Mouse (Mus musculus) stomach, embryonic 16.5 days (tissue): ENCODE measurements around the gene Gabrb1. TPM values are rescaled to one million over a fixed set of nuclear protein-coding genes. Genes with fewer than 3 reads are reported as not detected.

Experiments used
- ATAC-seq: fragments of 200-750 bp; cut with Nextera tagmentation; 2 replicates; pipeline ENCODE4 v1.8.0; 2017; ENCODE audit warnings: moderate number of reproducible peaks, moderate TSS enrichment; ENCODE audit not compliant: insufficient read depth, low FRiP score
- H3K27ac ChIP-seq: fragments of 300-500 bp; sonication (generic); 2 replicates; pipeline ENCODE4 v1.5.1; 2014; ENCODE audit warnings: low read length
- H3K27me3 ChIP-seq: fragments of 300-500 bp; sonication (generic); 2 replicates; pipeline ENCODE4 v1.6.1; 2014; ENCODE audit warnings: low read length, control low read depth, mixed read lengths; ENCODE audit not compliant: control insufficient read depth, insufficient read depth
- H3K36me3 ChIP-seq: fragments of 300-500 bp; sonication (generic); 2 replicates; pipeline ENCODE4 v1.6.1; 2014; ENCODE audit warnings: low read length; ENCODE audit not compliant: control insufficient read depth, insufficient read depth
- H3K4me1 ChIP-seq: fragments of 300-500 bp; sonication (generic); 2 replicates; pipeline ENCODE4 v1.6.1; 2014; ENCODE audit warnings: low read length, control low read depth, mixed read lengths; ENCODE audit not compliant: control insufficient read depth, insufficient read depth
- H3K4me2 ChIP-seq: fragments of 300-500 bp; sonication (generic); 2 replicates; pipeline ENCODE4 v1.6.1; 2014; ENCODE audit warnings: low read depth, low read length, mixed read lengths
- H3K4me3 ChIP-seq: fragments of 300-500 bp; sonication (generic); replicated peaks from 2 replicates; pipeline ENCODE4 v1.5.1; 2014; ENCODE audit warnings: mild to moderate bottlenecking, low read length
- H3K9ac ChIP-seq: fragments of 300-500 bp; sonication (generic); 2 replicates; pipeline ENCODE4 v1.6.1; 2014; ENCODE audit warnings: low read length
- H3K9me3 ChIP-seq: fragments of 300-500 bp; sonication (generic); replicated peaks from 2 replicates; pipeline ENCODE4 v1.6.1; 2016; ENCODE audit warnings: low read length, control low read depth; ENCODE audit not compliant: control insufficient read depth
- WGBS: fragments of 180-500 bp; shearing (Covaris S2); extraction: QIAGEN DNeasy Blood & Tissue Kit; methylation state at CpG from one replicate; pipeline ENCODE4 v1.1.7; 2014; 5-methylcytosine and 5-hydroxymethylcytosine counted together
- polyA plus RNA-seq: library from polyadenylated mRNA; unstranded; fragments of >200 nt; fragmentation: Nextera tagmentation; extraction: Ambion mirVana; gene quantifications from 2 replicates; pipeline ENCODE4 v1.2.1, GENCODE M21; 2015

The Gabrb1 gene
- polyA plus RNA-seq, 1 experiment from 2014 or later, result 0.92 TPM

GRCm38 (mm10) chr5:71761105-71761504 is 103.2 kb downstream of the Gabrb1 start:
- ATAC-seq, result no peak
- no peaks in the 10 kb centered on the region for H3K36me3 ChIP-seq
- no peaks in the 10 kb centered on the region for H3K4me1 ChIP-seq
- no peak overlapping the region for H3K27ac ChIP-seq
- H3K27me3 ChIP-seq, result no peaks in the 10 kb centered on the region
- no peaks in the 10 kb centered on the region for H3K9me3 ChIP-seq
- H3K9ac ChIP-seq, result no peak overlapping the region
- 88% methylated on average over 6 of the region's 6 CpGs for WGBS
- H3K4me2 ChIP-seq, result no peak overlapping the region
- H3K4me3 ChIP-seq, result no peak overlapping the region

GRCm38 (mm10) chr5:71781514-71782179 is 123.7 kb downstream of the Gabrb1 start:
- Histone ChIP-seq H3K4me2 (no peak overlapping the region), H3K36me3 (no peaks in the 10 kb centered on the region), H3K9me3 (no peaks in the 10 kb centered on the region), H3K4me1 (no peaks in the 10 kb centered on the region), H3K9ac (no peak overlapping the region), H3K4me3 (no peak overlapping the region), H3K27me3 (no peaks in the 10 kb centered on the region), H3K27ac (no peak overlapping the region)
- ATAC-seq, result no peak
- 43% methylated on average over 2 of the region's 2 CpGs for WGBS

GRCm38 (mm10) chr5:71822862-71823261 is 164.9 kb downstream of the Gabrb1 start:
- Histone ChIP-seq H3K9ac (no peak overlapping the region), H3K4me3 (no peak overlapping the region), H3K27me3 (no peaks in the 10 kb centered on the region), H3K36me3 (no peaks in the 10 kb centered on the region), H3K9me3 (no peaks in the 10 kb centered on the region), H3K27ac (no peak overlapping the region), H3K4me1 (no peaks in the 10 kb centered on the region), H3K4me2 (no peak overlapping the region)
- ATAC-seq, result no peak
- WGBS, result 21% methylated on average over 1 of the region's 1 CpGs

GRCm38 (mm10) chr5:71828342-71828741 is 170.4 kb downstream of the Gabrb1 start:
- no peaks in the 10 kb centered on the region for H3K4me1 ChIP-seq
- no peak overlapping the region for H3K27ac ChIP-seq
- H3K4me3 ChIP-seq, result no peak overlapping the region
- ATAC-seq, result no peak
- no peaks in the 10 kb centered on the region for H3K9me3 ChIP-seq
- H3K9ac ChIP-seq, result no peak overlapping the region
- no peaks in the 10 kb centered on the region for H3K27me3 ChIP-seq
- no peak overlapping the region for H3K4me2 ChIP-seq
- H3K36me3 ChIP-seq, result no peaks in the 10 kb centered on the region

- no peak overlapping the region for H3K4me3 ChIP-seq
- no peak overlapping the region for H3K27ac ChIP-seq
- H3K9me3 ChIP-seq, result no peaks in the 10 kb centered on the region
- no peaks in the 10 kb centered on the region for H3K4me1 ChIP-seq
- no peak overlapping the region for H3K4me2 ChIP-seq
- no peaks in the 10 kb centered on the region for H3K27me3 ChIP-seq
- ATAC-seq, result no peak
- no peak overlapping the region for H3K9ac ChIP-seq
- H3K36me3 ChIP-seq, result no peaks in the 10 kb centered on the region
- 51% methylated on average over 1 of the region's 1 CpGs for WGBS
Measured at GRCm38 (mm10) chr5:71828996-71829395, 171.1 kb downstream of the Gabrb1 start.

- WGBS, result 60% methylated on average over 2 of the region's 2 CpGs
- ATAC-seq, result no peak
- Histone ChIP-seq H3K4me1 (no peaks in the 10 kb centered on the region), H3K9me3 (no peaks in the 10 kb centered on the region), H3K4me2 (no peak overlapping the region), H3K4me3 (no peak overlapping the region), H3K27me3 (no peaks in the 10 kb centered on the region), H3K9ac (no peak overlapping the region), H3K36me3 (no peaks in the 10 kb centered on the region), H3K27ac (no peak overlapping the region)
Measured at GRCm38 (mm10) chr5:71830342-71830741, 172.4 kb downstream of the Gabrb1 start.

GRCm38 (mm10) chr5:71842241-71842640 is 184.3 kb downstream of the Gabrb1 start:
- Histone ChIP-seq H3K4me1 (no peaks in the 10 kb centered on the region), H3K9ac (no peak overlapping the region), H3K4me2 (no peak overlapping the region), H3K4me3 (no peak overlapping the region), H3K27ac (no peak overlapping the region), H3K9me3 (no peaks in the 10 kb centered on the region), H3K27me3 (no peaks in the 10 kb centered on the region), H3K36me3 (no peaks in the 10 kb centered on the region)
- no peak for ATAC-seq

GRCm38 (mm10) chr5:71898214-71898613 is 240.3 kb downstream of the Gabrb1 start:
- H3K27ac ChIP-seq, result no peak overlapping the region
- H3K4me3 ChIP-seq, result no peak overlapping the region
- no peaks in the 10 kb centered on the region for H3K27me3 ChIP-seq
- 94% methylated on average over 2 of the region's 2 CpGs for WGBS
- no peak overlapping the region for H3K4me2 ChIP-seq
- H3K4me1 ChIP-seq, result no peaks in the 10 kb centered on the region
- no peak overlapping the region for H3K9ac ChIP-seq
- no peaks in the 10 kb centered on the region for H3K9me3 ChIP-seq
- ATAC-seq, result no peak
- no peaks in the 10 kb centered on the region for H3K36me3 ChIP-seq

- Histone ChIP-seq H3K9me3 (no peaks in the 10 kb centered on the region), H3K36me3 (no peaks in the 10 kb centered on the region), H3K27ac (no peak overlapping the region), H3K4me2 (no peak overlapping the region), H3K9ac (no peak overlapping the region), H3K27me3 (no peaks in the 10 kb centered on the region), H3K4me3 (no peak overlapping the region), H3K4me1 (no peaks in the 10 kb centered on the region)
- ATAC-seq, result no peak
- WGBS, result 77% methylated on average over 7 of the region's 7 CpGs
Measured at GRCm38 (mm10) chr5:71903399-71903798, 245.5 kb downstream of the Gabrb1 start.
